Mouse (Mus musculus): Measurements from ENCODE around the gene Fam207a. TPM values are rescaled to one million over a fixed set of nuclear protein-coding genes. Genes with fewer than 3 reads are reported as not detected.
A peak's percentile ranks its signal among the peaks of the same experiment; 100 is the strongest.

Gene Fam207a
- polyA plus RNA-seq, 1 experiment from 2014 or later = 38.2 TPM

- no peak for ATAC-seq
- H3K9me3 ChIP-seq (ENCODE audit: control insufficient read depth) = no peaks in the 10 kb centered on the region
- 0 out of 2 replicates have a peak, but pooled peaks cover 4% of the 10 kb centered on the region for H3K4me1 ChIP-seq (replicated peaks; ENCODE audit: control insufficient read depth, insufficient read depth, low read length)
- no peak overlapping the region for H3K4me2 ChIP-seq (replicated peaks; ENCODE audit: low read depth)
- no peak overlapping the region for H3K27ac ChIP-seq (ENCODE audit: low read depth, low read length)
- no peak for TF ChIP-seq CTCF (IDR thresholded peaks at IDR 0.05; ENCODE audit: low read depth)
- H3K36me3 ChIP-seq (ENCODE audit: control insufficient read depth, insufficient read depth) = peaks cover 67% of the 10 kb centered on the region
- 86% methylated on average over 6 of the region's 6 CpGs for WGBS
- H3K9ac ChIP-seq (ENCODE audit: low read depth, low read length) = no peak overlapping the region
- no peaks in the 10 kb centered on the region for H3K27me3 ChIP-seq (replicated peaks; ENCODE audit: control insufficient read depth, insufficient read depth, low read length)
- no peak overlapping the region for H3K4me3 ChIP-seq (ENCODE audit: low read depth, low read length)
Observed at GRCm38 (mm10) chr10:77498254-77498653, 17.3 kb downstream of the Fam207a start.

DNA sequence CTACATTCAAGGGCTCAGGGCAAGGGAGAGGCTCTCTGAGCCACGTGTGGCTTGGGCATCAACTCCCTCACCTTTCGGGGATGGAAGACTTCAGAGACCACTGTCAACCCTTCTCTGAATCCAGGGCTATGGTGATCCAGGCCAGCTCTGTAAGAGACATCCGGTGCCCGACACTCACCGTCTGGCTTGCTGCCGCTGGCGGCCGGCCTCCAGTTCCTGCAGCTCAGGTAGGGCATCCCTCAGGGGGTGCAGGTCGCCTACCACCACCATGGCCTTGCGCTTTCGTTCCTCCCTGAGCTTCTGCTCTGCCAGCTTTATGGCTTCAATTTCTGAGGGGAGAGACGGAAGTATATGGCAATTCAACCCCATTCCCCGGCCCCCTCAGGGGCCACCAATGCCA, 18.4 kb downstream of the Fam207a start:
- no peaks in the 10 kb centered on the region for H3K27me3 ChIP-seq (replicated peaks; ENCODE audit: control insufficient read depth, insufficient read depth, low read length)
- no peak overlapping the region for H3K9ac ChIP-seq (ENCODE audit: low read depth, low read length)
- no peak for ATAC-seq
- H3K27ac ChIP-seq (ENCODE audit: low read depth, low read length) = no peak overlapping the region
- TF ChIP-seq CTCF (IDR thresholded peaks at IDR 0.05; ENCODE audit: low read depth) = no peak
- H3K9me3 ChIP-seq (ENCODE audit: control insufficient read depth) = no peaks in the 10 kb centered on the region
- no peak overlapping the region for H3K4me3 ChIP-seq (ENCODE audit: low read depth, low read length)
- WGBS = 95% methylated on average over 13 of the region's 13 CpGs
- H3K4me1 ChIP-seq (replicated peaks; ENCODE audit: control insufficient read depth, insufficient read depth, low read length) = 0 out of 2 replicates have a peak, but pooled peaks cover 4% of the 10 kb centered on the region
- H3K36me3 ChIP-seq (ENCODE audit: control insufficient read depth, insufficient read depth) = peaks cover 66% of the 10 kb centered on the region
- H3K4me2 ChIP-seq (replicated peaks; ENCODE audit: low read depth) = no peak overlapping the region

DNA sequence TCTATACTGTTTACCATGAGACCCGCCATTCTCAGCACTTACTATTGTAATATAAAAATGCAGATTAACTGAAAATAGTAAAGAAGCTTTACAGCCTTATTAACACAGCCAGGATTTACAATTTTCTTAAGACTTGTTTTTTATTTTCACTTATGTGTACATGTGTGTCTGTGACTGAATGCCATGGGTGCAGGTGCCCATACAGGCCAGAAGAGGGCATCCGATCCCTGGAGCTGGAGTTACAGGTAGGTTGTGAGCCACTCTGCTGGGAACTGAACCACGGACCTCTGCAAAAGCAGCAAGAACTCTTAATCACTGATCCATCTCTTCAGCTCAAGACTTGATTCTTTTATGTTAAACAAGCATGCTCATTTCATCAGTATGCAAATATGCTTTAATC, 22.7 kb downstream of the Fam207a start:
- Histone ChIP-seq H3K4me3 (ENCODE audit: low read depth, low read length) (no peak overlapping the region), H3K36me3 (ENCODE audit: control insufficient read depth, insufficient read depth) (peaks cover 72% of the 10 kb centered on the region), H3K4me1 (replicated peaks; ENCODE audit: control insufficient read depth, insufficient read depth, low read length) (no peaks in the 10 kb centered on the region), H3K27ac (ENCODE audit: low read depth, low read length) (no peak overlapping the region), H3K4me2 (replicated peaks; ENCODE audit: low read depth) (no peak overlapping the region), H3K27me3 (replicated peaks; ENCODE audit: control insufficient read depth, insufficient read depth, low read length) (no peaks in the 10 kb centered on the region), H3K9me3 (ENCODE audit: control insufficient read depth) (no peaks in the 10 kb centered on the region), H3K9ac (ENCODE audit: low read depth, low read length) (no peak overlapping the region)
- 96% methylated on average over 3 of the region's 3 CpGs for WGBS
- no peak for ATAC-seq
- peak; percentile 38; the same call in 1 of the 2 replicates for TF ChIP-seq CTCF (IDR thresholded peaks at IDR 0.05; ENCODE audit: low read depth)

GRCm38 (mm10) chr10:77491585-77491984, 24.0 kb downstream of the Fam207a start:
- ATAC-seq = no peak
- Histone ChIP-seq H3K4me1 (replicated peaks; ENCODE audit: control insufficient read depth, insufficient read depth, low read length) (no peaks in the 10 kb centered on the region), H3K4me2 (replicated peaks; ENCODE audit: low read depth) (no peak overlapping the region), H3K27me3 (replicated peaks; ENCODE audit: control insufficient read depth, insufficient read depth, low read length) (no peaks in the 10 kb centered on the region), H3K27ac (ENCODE audit: low read depth, low read length) (no peak overlapping the region), H3K9me3 (ENCODE audit: control insufficient read depth) (no peaks in the 10 kb centered on the region), H3K9ac (ENCODE audit: low read depth, low read length) (no peak overlapping the region), H3K4me3 (ENCODE audit: low read depth, low read length) (no peak overlapping the region), H3K36me3 (ENCODE audit: control insufficient read depth, insufficient read depth) (peaks cover 74% of the 10 kb centered on the region)
- no peak for TF ChIP-seq CTCF (IDR thresholded peaks at IDR 0.05; ENCODE audit: low read depth)
- 90% methylated on average over 6 of the region's 6 CpGs for WGBS

DNA sequence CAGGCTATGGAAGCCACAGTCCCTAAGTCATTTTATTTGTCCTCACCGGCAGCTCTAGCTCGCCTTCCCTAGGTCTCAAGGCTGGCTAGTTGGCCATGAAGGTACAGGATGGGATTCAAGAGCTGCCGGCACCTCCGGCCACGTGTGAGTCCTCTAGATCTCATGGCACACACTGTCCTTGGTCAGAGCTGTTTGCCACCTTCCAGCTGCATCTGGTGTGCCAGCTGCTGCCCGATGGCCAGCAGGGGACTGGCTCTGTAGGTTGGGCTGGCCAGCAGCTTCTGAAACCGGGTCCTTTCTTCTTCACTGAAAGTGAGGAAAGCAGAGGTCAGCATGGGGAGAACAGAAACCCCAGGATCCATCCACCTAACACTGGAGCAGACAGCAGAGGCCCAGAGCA, 27.4 kb downstream of the Fam207a start:
- Histone ChIP-seq H3K4me3 (ENCODE audit: low read depth, low read length) (no peak overlapping the region), H3K9me3 (ENCODE audit: control insufficient read depth) (no peaks in the 10 kb centered on the region), H3K36me3 (ENCODE audit: control insufficient read depth, insufficient read depth) (peaks cover 49% of the 10 kb centered on the region), H3K4me2 (replicated peaks; ENCODE audit: low read depth) (no peak overlapping the region), H3K27ac (ENCODE audit: low read depth, low read length) (no peak overlapping the region), H3K9ac (ENCODE audit: low read depth, low read length) (no peak overlapping the region), H3K27me3 (replicated peaks; ENCODE audit: control insufficient read depth, insufficient read depth, low read length) (no peaks in the 10 kb centered on the region), H3K4me1 (replicated peaks; ENCODE audit: control insufficient read depth, insufficient read depth, low read length) (no peaks in the 10 kb centered on the region)
- 95% methylated on average over 7 of the region's 7 CpGs for WGBS
- no peak for TF ChIP-seq CTCF (IDR thresholded peaks at IDR 0.05; ENCODE audit: low read depth)
- ATAC-seq = no peak

GRCm38 (mm10) chr10:77485786-77486185, 29.8 kb downstream of the Fam207a start:
- no peak for TF ChIP-seq CTCF (IDR thresholded peaks at IDR 0.05; ENCODE audit: low read depth)
- H3K9me3 ChIP-seq (ENCODE audit: control insufficient read depth) = no peaks in the 10 kb centered on the region
- no peaks in the 10 kb centered on the region for H3K27me3 ChIP-seq (replicated peaks; ENCODE audit: control insufficient read depth, insufficient read depth, low read length)
- H3K9ac ChIP-seq (ENCODE audit: low read depth, low read length) = no peak overlapping the region
- no peak overlapping the region for H3K4me3 ChIP-seq (ENCODE audit: low read depth, low read length)
- H3K4me2 ChIP-seq (replicated peaks; ENCODE audit: low read depth) = no peak overlapping the region
- peaks cover 41% of the 10 kb centered on the region for H3K36me3 ChIP-seq (ENCODE audit: control insufficient read depth, insufficient read depth)
- no peak overlapping the region for H3K27ac ChIP-seq (ENCODE audit: low read depth, low read length)
- no peak for ATAC-seq
- 77% methylated on average over 3 of the region's 3 CpGs for WGBS
- no peaks in the 10 kb centered on the region for H3K4me1 ChIP-seq (replicated peaks; ENCODE audit: control insufficient read depth, insufficient read depth, low read length)

Data from intestine, postnatal 0 days (tissue).